Mouse (Mus musculus): ENCODE results near the gene Gga1.
"Not testable (repeated sequence)": the region's sequence is repeated elsewhere in the genome, so short reads cannot be mapped to it uniquely, and the experiment has no call there.

Gene Gga1

DNA sequence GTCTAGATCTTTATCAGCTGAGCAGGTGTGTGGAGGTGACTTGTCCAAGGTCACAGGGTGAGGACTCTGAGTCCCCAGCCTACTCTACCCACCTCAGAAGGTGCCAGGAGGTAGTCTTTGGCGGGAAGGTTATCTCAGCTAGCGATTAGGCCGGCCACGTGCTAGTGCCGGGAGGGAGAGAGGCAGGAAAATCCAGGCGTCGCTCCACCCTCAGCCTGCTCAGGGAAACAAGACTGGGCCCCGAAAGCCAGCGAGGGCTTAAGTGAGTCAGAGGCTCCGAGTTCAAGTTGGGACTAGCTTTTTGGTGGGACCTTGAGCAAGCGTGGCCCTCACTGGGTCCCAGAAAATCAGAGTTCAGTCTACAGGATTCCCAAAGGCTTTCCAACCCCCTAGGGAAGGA is 31.7 kb upstream of the Gga1 start:
- DNase-seq (ENCODE audit: low read depth, low spot score): no peak

DNA sequence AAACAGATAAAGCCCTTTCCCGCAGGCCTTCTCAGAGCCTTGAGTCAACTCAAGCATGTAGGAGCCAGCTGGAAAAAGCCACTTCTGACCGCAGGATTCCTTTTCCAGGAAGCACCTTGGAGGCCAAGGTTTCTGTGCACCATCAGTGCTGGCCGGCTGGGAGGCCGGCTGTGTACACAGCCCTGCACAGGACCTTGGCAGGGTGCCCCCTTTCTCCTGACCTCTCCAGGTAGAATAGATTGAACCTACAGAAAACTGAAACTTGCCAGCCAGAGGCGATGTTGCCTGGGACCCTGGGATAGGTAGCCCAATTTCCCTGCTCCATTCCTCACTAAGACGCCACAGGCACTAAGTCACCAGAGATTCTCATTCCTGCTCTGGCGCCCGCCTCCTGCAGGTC is 31.1 kb upstream of the Gga1 start:
- DNase-seq (ENCODE audit: low read depth, low spot score): no peak

- DNase-seq (ENCODE audit: low read depth, low spot score): no peak
These were observed 30.6 kb upstream of the Gga1 start for GRCm38 (mm10) chr15:78846352-78846751.

- not testable (repeated sequence) for DNase-seq (ENCODE audit: low read depth, low spot score)
These were observed 30.2 kb upstream of the Gga1 start for GRCm38 (mm10) chr15:78846805-78847204.

DNA sequence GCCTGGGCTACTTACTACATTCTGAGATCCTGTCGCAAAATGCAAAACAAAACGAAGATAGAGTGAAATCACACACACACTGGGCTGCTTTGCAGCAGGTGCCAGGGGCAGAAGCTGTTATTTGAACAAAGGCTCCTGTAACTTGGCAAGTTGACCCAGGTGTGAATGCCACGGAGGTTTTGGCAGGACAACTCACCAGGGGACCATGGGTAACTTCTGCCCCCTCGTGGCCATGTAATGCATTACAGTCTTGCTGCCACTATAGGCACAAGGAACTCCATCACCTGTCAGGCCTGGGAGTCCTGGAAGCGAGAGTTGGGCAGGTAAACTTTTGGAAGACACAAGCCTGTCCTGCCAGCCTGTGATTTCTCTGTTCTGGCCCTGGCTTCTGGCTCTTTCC is 28.5 kb upstream of the Gga1 start:
- peak; percentile 53 for DNase-seq (ENCODE audit: low read depth, low spot score)

GRCm38 (mm10) chr15:78849485-78849884 is 27.5 kb upstream of the Gga1 start:
- no peak for DNase-seq (ENCODE audit: low read depth, low spot score)

GRCm38 (mm10) chr15:78850059-78850824 is 26.7 kb upstream of the Gga1 start:
- no peak for DNase-seq (ENCODE audit: low read depth, low spot score)

- no peak for DNase-seq (ENCODE audit: low read depth, low spot score)
These were observed 26.0 kb upstream of the Gga1 start for GRCm38 (mm10) chr15:78850944-78851343.

GRCm38 (mm10) chr15:78851505-78852153 is 25.4 kb upstream of the Gga1 start:
- peak; percentile 81 for DNase-seq (ENCODE audit: low read depth, low spot score)

DNA sequence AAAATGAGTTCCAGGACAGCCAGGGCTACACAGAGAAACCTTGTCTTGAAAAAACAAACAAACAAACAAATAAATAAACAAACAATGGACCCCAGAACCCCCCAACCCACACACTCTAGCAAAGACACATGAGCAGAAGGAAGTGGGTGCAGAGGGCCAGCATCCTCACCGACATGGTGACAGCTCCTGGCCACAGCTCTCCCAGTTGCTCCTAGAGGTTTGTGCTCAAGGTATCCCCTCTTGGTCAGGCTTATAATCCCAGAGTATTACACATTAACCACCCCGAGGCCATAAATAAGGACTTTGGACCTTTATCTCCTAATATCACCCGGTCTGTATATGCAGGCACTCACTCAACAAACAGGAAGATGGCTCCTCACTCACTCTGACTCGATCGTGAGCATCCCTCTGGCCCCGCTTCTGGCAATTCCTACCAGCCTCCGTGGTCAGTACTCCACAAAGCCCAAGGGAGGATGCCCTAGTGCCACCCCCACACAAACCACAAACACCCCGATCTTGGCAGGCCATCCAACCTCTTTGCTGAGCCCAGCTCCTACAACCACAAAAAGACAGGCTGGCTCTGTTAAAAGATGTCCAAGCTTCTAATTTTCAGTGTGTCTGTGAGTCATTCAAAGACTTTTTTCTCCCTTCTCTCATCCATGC is 21.6 kb upstream of the Gga1 start, which contains the start of gene Lgals2:
TSS of gene Lgals2 (minus strand) at position 227 of the 663 bp plus-strand sequence.
- no peak for DNase-seq (ENCODE audit: low read depth, low spot score)

- no peak for DNase-seq (ENCODE audit: low read depth, low spot score)
These were observed 20.0 kb upstream of the Gga1 start for GRCm38 (mm10) chr15:78857009-78857408.

DNA sequence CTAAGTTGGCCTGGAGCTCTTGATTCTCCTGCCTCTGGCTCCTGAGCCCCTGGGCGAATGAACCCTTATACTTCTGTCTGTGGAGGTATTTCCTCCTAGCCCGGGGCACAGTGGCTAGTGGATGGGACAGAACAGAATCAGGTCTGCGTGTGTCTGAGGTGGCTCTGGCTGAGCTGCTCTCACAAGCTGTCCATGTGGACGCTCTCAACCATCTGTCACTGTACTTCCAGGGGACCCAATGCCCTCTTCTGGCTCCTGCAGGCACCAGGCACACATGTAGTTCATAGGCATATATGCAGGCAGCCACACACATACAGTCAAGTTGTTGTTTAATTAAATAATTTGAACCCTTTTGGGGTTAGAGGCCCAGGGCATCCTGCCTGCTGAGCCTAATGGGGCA is 17.7 kb upstream of the Gga1 start:
- no peak for DNase-seq (ENCODE audit: low read depth, low spot score)

DNA sequence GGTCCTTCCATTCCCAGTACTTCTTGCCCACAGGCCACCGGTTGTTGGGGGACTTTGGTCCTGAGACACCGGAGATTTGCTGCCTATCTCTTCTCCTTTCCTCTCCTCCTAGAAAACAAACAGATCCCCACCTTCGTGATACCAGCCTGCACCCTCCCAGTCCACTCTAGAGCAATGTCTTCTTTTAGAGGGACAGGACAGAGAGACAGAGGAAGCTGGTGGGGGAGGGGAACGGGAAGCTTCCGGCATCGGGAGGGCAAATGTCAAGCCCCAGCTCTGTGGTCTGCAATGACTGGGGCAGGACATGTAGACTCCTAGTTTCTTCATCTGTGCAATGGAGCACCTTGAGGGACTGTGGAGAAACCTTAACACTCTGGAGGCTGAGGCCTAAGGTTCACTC is 17.3 kb upstream of the Gga1 start:
- no peak for DNase-seq (ENCODE audit: low read depth, low spot score)

- DNase-seq (ENCODE audit: low read depth, low spot score): no peak
These were observed 14.7 kb upstream of the Gga1 start for GRCm38 (mm10) chr15:78862280-78862679.

- no peak for DNase-seq (ENCODE audit: low read depth, low spot score)
These were observed 13.8 kb upstream of the Gga1 start for GRCm38 (mm10) chr15:78863154-78863553.

- DNase-seq (ENCODE audit: low read depth, low spot score): no peak
These were observed 13.1 kb upstream of the Gga1 start for GRCm38 (mm10) chr15:78863852-78864253.

DNA sequence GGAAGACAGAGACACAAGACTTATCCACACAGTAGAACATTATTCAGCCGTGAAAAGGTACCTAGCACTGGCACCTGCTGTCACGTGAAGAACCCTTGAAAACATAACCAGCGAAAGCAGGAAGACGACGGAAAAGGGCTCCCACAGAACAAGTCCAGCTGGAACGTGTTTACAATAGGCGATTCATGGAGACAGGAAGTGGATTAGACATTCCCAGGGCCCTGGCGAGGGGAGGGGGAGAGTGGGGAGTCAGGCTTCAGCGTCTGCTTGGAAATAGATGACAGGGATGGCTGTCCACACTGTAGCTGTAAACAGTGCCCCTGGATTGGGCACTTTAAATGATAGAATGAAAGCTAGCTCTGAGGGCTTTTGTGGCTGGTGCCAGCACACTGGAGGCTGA is 8.6 kb upstream of the Gga1 start:
- no peak for DNase-seq (ENCODE audit: low read depth, low spot score)

DNA sequence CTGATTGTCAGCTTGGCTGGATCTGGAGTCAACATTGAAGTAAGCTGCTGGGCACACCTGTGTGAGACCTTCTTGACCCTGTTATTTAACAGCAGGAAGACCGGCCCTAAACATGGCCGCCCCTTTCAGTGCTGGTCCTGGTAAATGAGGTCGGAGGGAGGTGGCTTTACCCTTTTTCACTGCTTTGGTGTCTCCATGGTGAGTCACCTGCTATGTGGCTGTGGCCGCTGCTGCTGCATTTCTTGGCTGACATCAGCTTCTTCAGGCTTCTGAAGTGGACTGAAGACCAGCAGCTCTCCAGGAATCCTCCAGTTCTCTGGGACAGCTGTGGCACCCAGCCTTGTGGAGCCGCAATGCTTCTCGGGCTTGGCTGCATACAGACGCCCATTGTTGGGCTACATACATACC is 8.2 kb upstream of the Gga1 start:
- DNase-seq (ENCODE audit: low read depth, low spot score): no peak

GRCm38 (mm10) chr15:78869775-78870174 is 7.2 kb upstream of the Gga1 start:
- DNase-seq (ENCODE audit: low read depth, low spot score): no peak

DNA sequence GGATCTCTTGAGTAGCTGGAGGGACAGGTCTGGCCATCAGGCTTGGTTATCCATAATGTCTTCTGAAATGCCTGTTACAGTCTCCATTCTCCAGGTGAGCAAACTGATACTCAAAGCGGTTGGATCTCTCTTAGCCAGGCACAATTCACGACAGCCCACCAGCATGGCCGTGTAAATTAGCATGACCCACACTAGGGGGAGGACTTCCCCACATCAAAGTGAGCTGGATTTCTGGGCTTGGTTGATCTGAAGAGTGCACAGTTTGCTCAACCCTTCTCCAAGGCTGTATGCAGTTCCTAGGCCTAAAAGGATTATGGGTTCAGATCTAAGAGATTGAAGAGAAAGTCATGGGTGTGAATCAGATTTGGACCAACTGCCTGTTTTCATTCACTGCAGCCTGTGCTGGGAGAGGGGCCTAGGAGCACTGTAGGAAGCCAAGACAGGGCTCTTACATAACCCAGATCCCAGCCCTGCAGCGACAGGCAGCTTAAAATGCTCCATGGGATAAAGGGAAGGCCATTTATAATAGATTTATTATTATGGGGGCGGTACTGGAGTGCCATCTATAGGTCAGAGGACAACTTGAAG is 4.9 kb upstream of the Gga1 start:
- no peak for DNase-seq (ENCODE audit: low read depth, low spot score)

DNA sequence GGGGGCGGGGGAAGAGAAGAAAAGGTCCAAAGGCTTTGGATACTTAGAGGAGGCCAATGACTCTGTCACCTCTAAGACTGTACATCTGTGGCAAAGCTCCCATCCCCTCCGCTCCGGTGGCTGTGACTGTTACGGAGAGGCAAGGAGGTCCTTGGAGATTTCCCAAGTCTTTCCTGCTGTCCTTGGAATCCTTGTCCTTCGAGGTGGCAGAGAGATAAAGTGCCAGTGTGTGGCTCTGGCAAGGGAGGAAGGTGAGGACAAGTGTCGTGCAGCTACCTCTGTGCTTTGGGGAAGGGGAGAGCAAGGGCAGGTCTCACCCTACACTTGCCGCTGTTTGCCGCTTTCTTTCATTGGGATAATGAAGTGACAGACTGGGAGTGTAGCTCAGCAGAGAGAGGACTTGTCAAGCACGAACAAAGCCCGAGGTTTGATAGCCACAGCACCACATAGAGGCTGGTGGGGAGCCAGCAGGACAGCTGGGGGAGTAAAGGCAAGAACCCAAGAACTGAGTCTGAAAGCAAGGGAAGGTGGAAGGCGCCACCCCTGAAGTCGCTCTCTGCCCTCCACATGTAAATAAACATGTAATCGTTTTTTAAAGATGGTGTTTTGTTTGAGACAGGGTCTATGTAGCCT is 3.1 kb upstream of the Gga1 start:
- no peak for DNase-seq (ENCODE audit: low read depth, low spot score)

- no peak for DNase-seq (ENCODE audit: low read depth, low spot score)
These were observed 2.0 kb upstream of the Gga1 start for GRCm38 (mm10) chr15:78874989-78875388.

Measured in WW6 (cell line).